Mouse (Mus musculus) Muller cell, postnatal 12 days (primary cell): ENCODE measurements at regions not wholly inside any gene's neighbourhood (a gene's known extent, or its start where the extent isn't known, plus 50 kb on each side); places are given as distances from the start of the nearest gene placed in this dataset.

Experiments used
- DNase-seq: peaks from one replicate; pipeline ENCODE4 v3.0.0-alpha.2; 2015; ENCODE audit errors: inconsistent ontology term

- no peak for DNase-seq
Observed at GRCm38 (mm10) chr11:113175323-113175722, 393.3 kb downstream of the Sox9 start.

GRCm38 (mm10) chr11:113176183-113176582, 394.2 kb downstream of the Sox9 start:
- DNase-seq = peak; percentile 41

GRCm38 (mm10) chr11:113178375-113178774, 396.4 kb downstream of the Sox9 start:
- DNase-seq = no peak

- no peak for DNase-seq
Observed at GRCm38 (mm10) chr11:113180008-113180407, 398.0 kb downstream of the Sox9 start.

GRCm38 (mm10) chr11:113182083-113182861, 400.2 kb downstream of the Sox9 start:
- peak; percentile 67 for DNase-seq

- no peak for DNase-seq
Observed at GRCm38 (mm10) chr11:113183556-113183955, 401.5 kb downstream of the Sox9 start.

GRCm38 (mm10) chr11:113184095-113184494, 402.1 kb downstream of the Sox9 start:
- DNase-seq = peak; percentile 57

GRCm38 (mm10) chr11:113187407-113187806, 405.4 kb downstream of the Sox9 start:
- DNase-seq = no peak

- no peak for DNase-seq
Observed at GRCm38 (mm10) chr11:113188263-113188920, 406.4 kb downstream of the Sox9 start.

GRCm38 (mm10) chr11:113190006-113190405, 408.0 kb downstream of the Sox9 start:
- no peak for DNase-seq

GRCm38 (mm10) chr11:113190520-113190919, 408.5 kb downstream of the Sox9 start:
- no peak for DNase-seq

- DNase-seq = no peak
Observed at GRCm38 (mm10) chr11:113191006-113191405, 409.0 kb downstream of the Sox9 start.

- no peak for DNase-seq
Observed at GRCm38 (mm10) chr11:113192086-113192856, 410.2 kb downstream of the Sox9 start.

GRCm38 (mm10) chr11:113194144-113194827, 412.3 kb downstream of the Sox9 start:
- no peak for DNase-seq
